Mouse (Mus musculus): ENCODE measurements at regions not wholly inside any gene's neighbourhood (a gene's known extent, or its start where the extent isn't known, plus 50 kb on each side); places are given as distances from the start of the nearest gene placed in this dataset.

GRCm38 (mm10) chr6:36058206-36058605 lies 329.7 kb upstream of the Chrm2 start:
- Histone ChIP-seq H3K27me3 (ENCODE audit: low read depth, poor library complexity, severe bottlenecking) (no peaks in the 10 kb centered on the region), H3K9me3 (replicated peaks) (no peaks in the 10 kb centered on the region), H3K27ac (replicated peaks) (no peak overlapping the region), H3K36me3 (no peaks in the 10 kb centered on the region), H3K4me1 (no peaks in the 10 kb centered on the region), H3K4me3 (no peak overlapping the region)
- no peak for DNase-seq (ENCODE audit: low spot score)

DNA sequence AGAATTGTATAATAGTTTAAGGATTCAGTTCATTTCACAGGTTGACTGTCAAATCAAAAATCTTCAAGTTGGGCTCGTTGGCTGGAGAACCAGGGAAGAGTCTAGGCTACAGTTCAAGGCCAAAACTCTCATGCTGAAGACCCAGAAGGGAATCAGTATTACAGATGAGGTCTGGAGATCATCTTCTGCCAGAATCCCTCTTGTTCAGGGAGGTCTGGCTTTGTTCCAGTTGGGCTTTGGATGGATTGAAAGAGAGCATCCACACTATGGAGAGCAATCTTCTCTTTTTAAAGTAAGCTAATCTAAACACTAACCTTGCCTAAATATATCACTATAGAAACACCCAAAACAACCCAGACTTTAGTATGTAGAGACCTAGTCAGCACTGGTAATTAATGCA lies 327.5 kb upstream of the Chrm2 start:
- no peaks in the 10 kb centered on the region for H3K4me1 ChIP-seq
- no peaks in the 10 kb centered on the region for H3K9me3 ChIP-seq (replicated peaks)
- H3K27me3 ChIP-seq (ENCODE audit: low read depth, poor library complexity, severe bottlenecking), result no peaks in the 10 kb centered on the region
- no peak overlapping the region for H3K27ac ChIP-seq (replicated peaks)
- no peak for DNase-seq (ENCODE audit: low spot score)
- WGBS, result 86% methylated on average over 1 of the region's 1 CpGs
- no peaks in the 10 kb centered on the region for H3K36me3 ChIP-seq
- H3K4me3 ChIP-seq, result no peak overlapping the region

DNA sequence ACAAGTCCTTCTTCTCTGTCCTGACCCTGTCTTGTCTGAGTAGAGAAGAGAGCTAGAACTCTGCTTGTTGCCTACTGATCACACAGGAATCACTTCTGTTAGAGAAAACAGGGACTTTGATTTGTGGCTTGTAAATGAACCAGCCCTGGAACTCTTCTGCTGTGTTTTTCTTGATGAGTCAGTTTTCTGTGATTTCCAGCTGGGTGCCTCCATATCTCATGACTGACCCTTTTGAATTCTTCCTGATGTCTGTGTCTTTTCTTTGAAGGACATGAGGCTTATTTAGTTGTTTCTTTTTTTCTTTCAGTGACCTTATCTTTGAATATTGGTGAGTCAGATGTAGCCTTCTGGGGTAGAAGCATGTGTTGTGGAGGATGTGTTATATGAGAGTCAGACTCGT lies 323.0 kb upstream of the Chrm2 start:
- H3K27me3 ChIP-seq (ENCODE audit: low read depth, poor library complexity, severe bottlenecking), result no peaks in the 10 kb centered on the region
- WGBS, result 82% methylated on average over 1 of the region's 1 CpGs

DNA sequence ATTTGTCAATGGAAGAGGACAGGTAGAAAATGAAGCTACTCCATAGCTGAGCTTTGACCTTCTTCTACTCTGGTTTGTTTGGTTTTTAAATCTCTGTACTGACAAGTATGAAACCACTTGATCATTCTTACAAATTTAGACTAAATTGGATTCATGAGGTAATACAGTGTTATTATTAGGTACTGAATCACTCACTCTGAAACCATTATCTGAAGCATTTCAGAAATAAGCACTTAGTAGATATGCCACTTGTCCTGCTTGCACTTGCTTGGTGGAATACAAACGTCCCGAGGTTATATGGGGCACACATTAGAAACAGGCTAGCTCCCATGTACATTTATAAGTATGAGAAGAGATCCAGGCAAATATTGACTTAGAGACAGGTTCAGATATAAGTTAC lies 319.2 kb upstream of the Chrm2 start:
- Histone ChIP-seq H3K36me3 (no peaks in the 10 kb centered on the region), H3K4me3 (no peak overlapping the region), H3K4me1 (no peaks in the 10 kb centered on the region), H3K27me3 (ENCODE audit: low read depth, poor library complexity, severe bottlenecking) (no peaks in the 10 kb centered on the region), H3K9me3 (replicated peaks) (no peaks in the 10 kb centered on the region), H3K27ac (replicated peaks) (no peak overlapping the region)
- 89% methylated on average over 2 of the region's 2 CpGs for WGBS
- DNase-seq (ENCODE audit: low spot score), result no peak

More for the DNA sequence above, 323.0 kb upstream of the Chrm2 start:
- H3K27ac ChIP-seq (replicated peaks), result no peak overlapping the region
- no peaks in the 10 kb centered on the region for H3K9me3 ChIP-seq (replicated peaks)
- no peak overlapping the region for H3K4me3 ChIP-seq
- no peaks in the 10 kb centered on the region for H3K4me1 ChIP-seq
- no peaks in the 10 kb centered on the region for H3K36me3 ChIP-seq
- DNase-seq (ENCODE audit: low spot score), result no peak

DNA sequence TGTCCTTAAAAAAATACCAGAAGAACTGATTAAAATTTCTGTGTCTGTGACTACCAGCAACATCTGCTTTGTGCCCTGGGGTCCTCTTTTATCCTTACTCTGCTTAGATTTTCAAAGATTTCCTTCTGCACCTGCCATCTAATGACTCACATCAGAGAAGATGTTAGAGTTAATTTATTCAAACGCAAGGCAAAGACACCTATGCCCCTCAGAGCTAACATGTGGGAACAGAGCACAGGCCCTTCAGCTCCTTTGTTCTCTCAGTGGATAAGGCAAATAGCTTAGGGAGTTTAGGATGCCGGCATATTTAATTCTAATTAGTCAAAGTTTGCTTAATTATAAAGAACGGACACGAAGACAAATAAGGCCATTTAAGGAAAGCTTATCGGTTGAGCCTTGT lies 308.3 kb upstream of the Chrm2 start:
- Histone ChIP-seq H3K36me3 (no peaks in the 10 kb centered on the region), H3K27ac (replicated peaks) (no peak overlapping the region), H3K9me3 (replicated peaks) (no peaks in the 10 kb centered on the region), H3K4me1 (no peaks in the 10 kb centered on the region), H3K4me3 (no peak overlapping the region), H3K27me3 (ENCODE audit: low read depth, poor library complexity, severe bottlenecking) (no peaks in the 10 kb centered on the region)
- no peak for DNase-seq (ENCODE audit: low spot score)
- 71% methylated on average over 5 of the region's 5 CpGs for WGBS

DNA sequence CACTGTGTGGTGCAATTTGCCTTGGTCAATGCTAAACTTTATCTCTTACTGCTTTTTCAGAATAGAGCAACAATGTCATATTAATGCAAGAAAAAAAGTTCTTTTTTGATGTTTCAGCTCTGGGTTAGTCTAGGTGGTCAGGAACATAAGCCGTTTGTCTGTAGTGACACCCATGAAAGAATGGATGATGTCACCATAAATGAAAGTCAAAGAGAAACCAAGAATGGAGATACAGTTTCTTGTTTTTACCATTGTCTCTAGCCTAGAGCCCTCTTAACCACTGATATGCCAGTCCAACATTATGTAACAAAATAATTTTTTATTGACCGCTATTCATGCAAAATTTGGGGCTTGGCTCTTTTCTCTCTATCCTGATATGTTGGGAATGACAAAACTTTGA lies 294.3 kb upstream of the Chrm2 start:
- WGBS, result 97% methylated on average over 2 of the region's 2 CpGs
- Histone ChIP-seq H3K9me3 (replicated peaks) (no peaks in the 10 kb centered on the region), H3K36me3 (no peaks in the 10 kb centered on the region), H3K4me1 (peaks cover 13% of the 10 kb centered on the region), H3K4me3 (no peak overlapping the region), H3K27me3 (ENCODE audit: low read depth, poor library complexity, severe bottlenecking) (no peaks in the 10 kb centered on the region), H3K27ac (replicated peaks) (no peak overlapping the region)
- no peak for DNase-seq (ENCODE audit: low spot score)

DNA sequence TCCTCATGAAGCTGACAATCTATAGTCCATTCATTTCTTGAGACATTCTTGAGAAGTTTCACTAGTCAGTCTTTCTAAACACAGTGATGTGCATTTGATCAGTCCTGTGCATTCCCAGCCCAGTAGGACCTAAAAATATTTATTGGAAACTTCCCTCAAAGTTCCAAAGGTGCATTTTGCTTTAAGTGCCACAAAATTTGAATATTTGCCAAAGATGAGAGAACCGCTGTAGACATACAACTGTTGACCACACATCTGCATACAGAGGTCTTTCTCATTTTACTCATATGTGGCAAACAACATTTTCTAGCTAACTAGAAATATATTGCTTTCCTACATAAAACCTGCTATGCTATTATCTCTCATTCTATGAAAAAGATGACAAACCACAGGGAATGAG lies 293.8 kb upstream of the Chrm2 start:
- no peaks in the 10 kb centered on the region for H3K9me3 ChIP-seq (replicated peaks)
- no peaks in the 10 kb centered on the region for H3K36me3 ChIP-seq
- WGBS, result 96% methylated on average over 1 of the region's 1 CpGs
- H3K4me1 ChIP-seq, result peaks cover 15% of the 10 kb centered on the region
- H3K4me3 ChIP-seq, result no peak overlapping the region
- H3K27ac ChIP-seq (replicated peaks), result no peak overlapping the region
- DNase-seq (ENCODE audit: low spot score), result no peak
- H3K27me3 ChIP-seq (ENCODE audit: low read depth, poor library complexity, severe bottlenecking), result no peaks in the 10 kb centered on the region

DNA sequence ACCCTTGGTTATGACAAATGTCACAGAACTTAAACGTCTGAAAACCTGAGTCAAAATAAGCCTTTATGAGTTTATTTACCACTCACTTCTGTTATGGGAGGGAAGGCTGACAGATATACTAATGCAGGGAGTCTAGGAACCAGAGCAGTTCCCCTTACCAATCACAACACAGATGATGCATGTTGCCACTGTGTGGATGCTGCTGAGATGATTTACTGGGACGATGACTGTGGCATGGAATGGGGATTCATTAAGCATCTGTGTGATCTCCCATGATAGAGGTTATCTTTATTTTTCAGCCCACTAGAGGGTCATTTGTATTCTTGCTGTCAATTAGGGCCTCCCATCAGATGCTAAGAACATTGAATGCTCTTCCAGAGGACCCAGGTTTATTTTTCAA lies 290.5 kb upstream of the Chrm2 start:
- no peaks in the 10 kb centered on the region for H3K9me3 ChIP-seq (replicated peaks)
- no peak overlapping the region for H3K27ac ChIP-seq (replicated peaks)
- WGBS, result 83% methylated on average over 2 of the region's 2 CpGs
- H3K27me3 ChIP-seq (ENCODE audit: low read depth, poor library complexity, severe bottlenecking), result no peaks in the 10 kb centered on the region
- no peaks in the 10 kb centered on the region for H3K36me3 ChIP-seq
- no peak for DNase-seq (ENCODE audit: low spot score)
- H3K4me3 ChIP-seq, result no peak overlapping the region
- peaks cover 15% of the 10 kb centered on the region for H3K4me1 ChIP-seq

DNA sequence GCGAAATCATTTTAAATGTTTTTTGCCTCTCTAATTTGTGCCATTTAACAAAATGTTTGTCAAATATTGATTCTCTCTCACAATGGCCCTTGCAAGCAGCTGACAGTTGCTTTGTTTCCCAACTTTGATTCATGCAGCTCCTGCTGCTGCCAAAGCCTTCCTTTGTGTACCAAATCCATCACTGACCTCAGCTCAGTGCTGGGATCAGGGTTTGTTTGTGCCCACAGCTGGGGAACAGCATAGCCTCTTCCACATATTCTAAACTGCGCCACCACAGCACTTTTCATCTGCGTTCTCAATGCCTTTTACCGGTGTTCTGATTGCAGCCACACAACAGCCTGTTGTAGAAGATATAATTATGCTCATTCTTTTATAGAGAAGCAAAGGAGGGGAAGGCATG lies 289.7 kb upstream of the Chrm2 start:
- peak; percentile 21 for DNase-seq (ENCODE audit: low spot score)
- no peaks in the 10 kb centered on the region for H3K9me3 ChIP-seq (replicated peaks)
- H3K27ac ChIP-seq (replicated peaks), result peak overlapping the region; percentile 58
- H3K27me3 ChIP-seq (ENCODE audit: low read depth, poor library complexity, severe bottlenecking), result no peaks in the 10 kb centered on the region
- H3K4me3 ChIP-seq, result no peak overlapping the region
- peaks cover 15% of the 10 kb centered on the region for H3K4me1 ChIP-seq
- 46% methylated on average over 4 of the region's 4 CpGs for WGBS
- no peaks in the 10 kb centered on the region for H3K36me3 ChIP-seq

DNA sequence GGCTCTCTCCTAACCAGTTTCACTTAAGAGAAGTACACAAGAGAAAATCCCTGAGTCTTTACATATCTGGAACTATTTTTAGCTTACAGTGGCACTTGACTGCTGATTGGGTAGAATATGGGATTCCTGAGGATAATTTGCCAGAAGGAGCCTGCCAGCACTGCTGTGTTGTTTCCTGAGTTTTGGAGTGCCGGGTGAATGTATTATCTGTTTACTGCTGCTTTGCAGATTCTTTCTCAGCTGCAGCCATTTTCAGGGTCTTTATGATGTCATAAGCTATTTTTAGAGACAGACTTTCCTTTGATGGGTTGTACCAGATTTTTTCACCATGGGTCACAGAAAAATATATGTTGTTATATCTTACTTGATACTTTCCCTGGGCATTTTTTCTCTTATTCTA lies 279.1 kb upstream of the Chrm2 start:
- WGBS, result 84% methylated on average over 1 of the region's 1 CpGs
- Histone ChIP-seq H3K4me1 (no peaks in the 10 kb centered on the region), H3K4me3 (no peak overlapping the region), H3K27ac (replicated peaks) (no peak overlapping the region), H3K36me3 (no peaks in the 10 kb centered on the region), H3K9me3 (replicated peaks) (no peaks in the 10 kb centered on the region), H3K27me3 (ENCODE audit: low read depth, poor library complexity, severe bottlenecking) (no peaks in the 10 kb centered on the region)
- no peak for DNase-seq (ENCODE audit: low spot score)

DNA sequence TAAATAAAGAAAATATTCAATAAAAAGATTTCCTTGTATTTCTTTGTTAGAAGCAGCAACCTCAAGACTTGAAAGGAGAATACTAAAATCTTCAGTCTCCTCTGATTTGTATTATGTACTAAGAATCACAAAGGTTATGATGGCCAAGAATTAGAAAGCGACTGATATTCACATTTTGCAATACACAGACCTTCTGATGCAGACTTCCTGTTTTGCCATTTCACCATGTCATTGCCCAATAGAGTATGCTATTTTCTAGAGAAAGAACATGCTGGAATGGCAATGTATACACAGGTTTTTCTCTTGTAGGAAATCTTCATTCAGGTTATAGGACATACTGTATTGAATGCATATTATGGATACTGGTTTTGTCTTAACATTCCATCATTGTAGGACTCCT lies 250.7 kb upstream of the Chrm2 start:
- 94% methylated on average over 1 of the region's 1 CpGs for WGBS
- no peaks in the 10 kb centered on the region for H3K9me3 ChIP-seq (replicated peaks)
- H3K36me3 ChIP-seq, result no peaks in the 10 kb centered on the region
- DNase-seq (ENCODE audit: low spot score), result no peak
- H3K4me1 ChIP-seq, result no peaks in the 10 kb centered on the region
- H3K27me3 ChIP-seq (ENCODE audit: low read depth, poor library complexity, severe bottlenecking), result no peaks in the 10 kb centered on the region
- no peak overlapping the region for H3K4me3 ChIP-seq
- H3K27ac ChIP-seq (replicated peaks), result no peak overlapping the region

- Histone ChIP-seq H3K4me1 (no peaks in the 10 kb centered on the region), H3K27ac (replicated peaks) (no peak overlapping the region), H3K27me3 (ENCODE audit: low read depth, poor library complexity, severe bottlenecking) (no peaks in the 10 kb centered on the region), H3K36me3 (no peaks in the 10 kb centered on the region), H3K4me3 (no peak overlapping the region), H3K9me3 (replicated peaks) (no peaks in the 10 kb centered on the region)
- no peak for DNase-seq (ENCODE audit: low spot score)
- WGBS, result 92% methylated on average over 1 of the region's 1 CpGs
Observed at GRCm38 (mm10) chr6:36147267-36147666, 240.6 kb upstream of the Chrm2 start.

- Histone ChIP-seq H3K27me3 (ENCODE audit: low read depth, poor library complexity, severe bottlenecking) (no peaks in the 10 kb centered on the region), H3K4me1 (0 out of 2 replicates have a peak, but pooled peaks cover 3% of the 10 kb centered on the region), H3K4me3 (no peak overlapping the region), H3K36me3 (no peaks in the 10 kb centered on the region), H3K27ac (replicated peaks) (no peak overlapping the region), H3K9me3 (replicated peaks) (no peaks in the 10 kb centered on the region)
- DNase-seq (ENCODE audit: low spot score), result no peak
Observed at GRCm38 (mm10) chr6:36174514-36174913, 213.4 kb upstream of the Chrm2 start.

DNA sequence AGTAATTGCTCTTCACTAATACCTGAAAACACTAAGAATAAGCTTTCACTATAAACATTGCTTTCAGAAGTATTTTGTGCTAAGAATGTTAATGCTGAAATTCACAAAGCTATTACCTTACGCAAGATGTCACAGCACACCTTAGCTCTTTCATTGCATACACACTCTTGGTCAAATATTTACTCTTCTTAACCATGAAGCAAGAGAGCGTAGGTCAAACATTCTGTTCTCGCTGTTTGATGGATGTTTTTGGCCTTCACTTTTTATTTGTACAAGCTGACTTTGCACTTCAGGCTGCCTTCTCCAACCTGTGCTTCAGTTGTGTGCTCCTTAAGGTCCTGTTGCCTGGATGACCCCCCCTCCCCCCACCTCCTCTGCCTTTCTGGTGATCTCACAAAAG lies 212.8 kb upstream of the Chrm2 start:
- H3K27ac ChIP-seq (replicated peaks), result no peak overlapping the region

More for the DNA sequence above, 212.8 kb upstream of the Chrm2 start:
- Histone ChIP-seq H3K9me3 (replicated peaks) (no peaks in the 10 kb centered on the region), H3K27me3 (ENCODE audit: low read depth, poor library complexity, severe bottlenecking) (no peaks in the 10 kb centered on the region), H3K36me3 (no peaks in the 10 kb centered on the region), H3K4me1 (0 out of 2 replicates have a peak, but pooled peaks cover 3% of the 10 kb centered on the region), H3K4me3 (no peak overlapping the region)
- DNase-seq (ENCODE audit: low spot score), result no peak
- 84% methylated on average over 3 of the region's 3 CpGs for WGBS
